Mouse (Mus musculus) embryonic fibroblast, embryonic 13.5 days (primary cell): ENCODE measurements around the gene Lhx8. TPM values are rescaled to one million over a fixed set of nuclear protein-coding genes. Genes with fewer than 3 reads are reported as not detected.
A peak's percentile ranks its signal among the peaks of the same experiment; 100 is the strongest.

Source experiments
- H3K27ac ChIP-seq: 2 replicates; pipeline ENCODE4 v1.5.1; 2012; ENCODE audit warnings: low read length, control low read depth, inconsistent platforms; ENCODE audit not compliant: insufficient read depth
- H3K4me1 ChIP-seq: 2 replicates; pipeline ENCODE4 v1.6.1; 2011; ENCODE audit warnings: low read length; ENCODE audit not compliant: control insufficient read depth, insufficient read depth
- H3K4me3 ChIP-seq: 2 replicates; pipeline ENCODE4 v1.5.1; 2011; ENCODE audit warnings: mild to moderate bottlenecking, control low read depth, low read length; ENCODE audit not compliant: insufficient read depth
- CTCF ChIP-seq: IDR thresholded peaks from 2 replicates; pipeline ENCODE4 v1.5.1; 2011; ENCODE audit warnings: mild to moderate bottlenecking, control low read depth, low read length, moderate library complexity, borderline replicate concordance; ENCODE audit not compliant: insufficient read depth
- POLR2A ChIP-seq: IDR thresholded peaks from 2 replicates; pipeline ENCODE4 v1.6.1; 2011; ENCODE audit warnings: low read depth, mild to moderate bottlenecking, control low read depth, low read length, moderate library complexity
- polyA plus RNA-seq: library from polyadenylated mRNA; stranded (reverse); fragments of >200 nt; gene quantifications from 2 replicates; pipeline ENCODE4 v1.2.4, GENCODE M21; 2011; ENCODE audit warnings: low read depth; ENCODE audit not compliant: missing spikeins, insufficient read length

The Lhx8 gene
- polyA plus RNA-seq = 2.0 and 7.8 TPM in 2 replicates

DNA sequence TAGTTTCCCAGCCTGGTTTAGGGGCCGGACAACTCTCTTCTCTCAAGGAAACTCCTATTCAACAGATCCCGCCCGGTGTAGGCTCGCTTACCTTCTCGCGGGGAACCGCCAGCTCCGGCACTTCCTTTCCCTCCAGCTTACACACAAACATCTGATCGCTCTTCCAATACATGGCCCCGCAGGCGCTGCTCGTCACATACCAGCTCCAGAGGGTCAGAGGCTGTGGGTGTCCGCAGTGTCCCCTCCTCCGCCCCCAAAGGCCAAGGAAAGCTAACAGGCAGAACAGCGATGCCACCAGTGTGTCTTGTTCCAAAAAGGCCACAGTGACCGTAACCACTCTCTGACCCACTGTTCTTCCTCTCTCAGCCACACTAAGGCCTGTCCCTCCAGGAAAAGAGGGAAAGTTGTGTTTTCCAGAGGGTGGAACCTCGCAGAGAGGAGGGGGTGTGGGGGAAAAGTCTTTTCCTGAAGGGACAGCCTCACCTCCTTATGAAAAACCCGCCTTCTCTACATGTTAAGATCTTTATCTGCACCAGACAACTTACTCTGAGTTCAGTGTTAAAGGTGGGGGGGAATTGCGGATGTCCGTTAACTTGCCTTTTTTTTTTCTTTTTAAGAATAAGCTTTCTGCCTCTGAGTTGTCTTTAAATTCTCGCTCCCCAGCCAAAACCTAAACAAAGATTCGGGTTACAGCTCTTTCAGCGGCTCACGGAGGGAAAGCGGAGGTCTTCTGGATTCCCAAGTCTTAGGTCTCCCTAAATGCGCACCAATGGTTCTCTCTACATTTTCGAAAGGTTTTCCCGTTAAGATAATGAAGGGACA lies at the start of gene Lhx8:
Lhx8 (minus strand) TSS at position 479 of the 822 bp plus-strand sequence.
- peak within 1 kb of the TSS; percentile 13 for H3K4me3 ChIP-seq
- TF ChIP-seq CTCF (no peak), POLR2A (no peak)
- no peaks in the 10 kb centered on the region for H3K4me1 ChIP-seq
- H3K27ac ChIP-seq = no peak within 1 kb of the TSS

DNA sequence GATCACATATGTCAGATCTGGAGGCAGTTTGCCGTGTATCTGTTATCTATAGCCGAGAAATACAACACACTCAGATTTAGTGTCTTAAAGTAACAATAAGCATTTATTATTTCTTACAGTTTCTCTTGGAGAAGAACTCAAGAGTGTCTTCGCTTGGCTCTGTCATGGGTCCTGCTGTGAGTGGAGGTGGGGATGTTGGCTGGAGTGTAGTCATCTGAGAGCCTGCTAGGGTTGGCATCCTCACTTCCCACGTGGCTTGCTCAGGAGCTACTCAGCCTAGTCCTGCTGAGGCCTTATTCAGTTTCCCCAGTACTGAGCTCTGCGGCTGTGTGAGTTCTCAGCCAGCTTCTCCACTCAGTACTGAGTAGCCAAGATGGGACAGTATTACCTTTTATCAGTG lies 43.1 kb upstream of the Lhx8 start:
- H3K4me1 ChIP-seq = no peaks in the 10 kb centered on the region
- no peak overlapping the region for H3K4me3 ChIP-seq
- no peak overlapping the region for H3K27ac ChIP-seq
- TF ChIP-seq POLR2A (no peak), CTCF (no peak)

DNA sequence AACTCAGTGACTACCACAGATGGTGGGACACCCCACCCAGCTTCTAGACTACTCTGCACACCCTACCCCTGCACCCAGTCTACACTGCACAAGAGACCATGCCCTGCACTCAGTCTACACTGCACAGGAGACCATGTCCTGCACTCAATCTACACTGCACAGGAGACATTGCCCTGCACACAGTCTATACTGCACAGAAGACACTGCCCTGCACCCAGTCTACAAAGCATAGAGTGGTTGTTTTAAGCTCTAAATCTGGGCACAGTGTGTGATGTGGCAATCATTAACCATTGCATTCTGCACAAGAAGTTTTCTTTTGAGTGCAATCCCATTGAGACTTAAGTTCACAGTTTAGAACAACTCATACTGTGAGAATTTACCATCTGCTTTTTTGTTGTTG lies 42.2 kb upstream of the Lhx8 start:
- Histone ChIP-seq H3K27ac (no peak overlapping the region), H3K4me1 (no peaks in the 10 kb centered on the region), H3K4me3 (no peak overlapping the region)
- TF ChIP-seq CTCF (no peak), POLR2A (no peak)

DNA sequence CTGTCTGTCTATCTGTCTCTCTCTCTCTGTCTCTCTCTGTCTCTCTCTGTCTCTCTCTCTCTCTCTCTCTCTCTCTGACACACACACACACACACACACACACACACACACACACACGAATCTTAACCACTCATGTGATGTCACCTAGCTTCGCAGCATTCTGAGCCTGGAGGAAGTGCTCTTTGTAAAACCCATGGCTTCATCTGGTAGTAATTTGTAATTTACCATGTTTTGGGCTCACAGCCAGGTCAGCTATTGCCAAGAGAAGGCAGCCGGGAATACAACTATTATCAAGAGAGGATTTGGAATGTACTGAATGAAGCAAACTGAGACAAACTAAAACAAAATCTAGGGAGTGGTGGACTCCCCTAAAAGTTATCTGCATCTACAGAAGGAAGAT lies 36.9 kb upstream of the Lhx8 start:
- H3K4me3 ChIP-seq = no peak overlapping the region
- TF ChIP-seq CTCF (no peak), POLR2A (no peak)
- H3K27ac ChIP-seq = no peak overlapping the region
- H3K4me1 ChIP-seq = no peaks in the 10 kb centered on the region

DNA sequence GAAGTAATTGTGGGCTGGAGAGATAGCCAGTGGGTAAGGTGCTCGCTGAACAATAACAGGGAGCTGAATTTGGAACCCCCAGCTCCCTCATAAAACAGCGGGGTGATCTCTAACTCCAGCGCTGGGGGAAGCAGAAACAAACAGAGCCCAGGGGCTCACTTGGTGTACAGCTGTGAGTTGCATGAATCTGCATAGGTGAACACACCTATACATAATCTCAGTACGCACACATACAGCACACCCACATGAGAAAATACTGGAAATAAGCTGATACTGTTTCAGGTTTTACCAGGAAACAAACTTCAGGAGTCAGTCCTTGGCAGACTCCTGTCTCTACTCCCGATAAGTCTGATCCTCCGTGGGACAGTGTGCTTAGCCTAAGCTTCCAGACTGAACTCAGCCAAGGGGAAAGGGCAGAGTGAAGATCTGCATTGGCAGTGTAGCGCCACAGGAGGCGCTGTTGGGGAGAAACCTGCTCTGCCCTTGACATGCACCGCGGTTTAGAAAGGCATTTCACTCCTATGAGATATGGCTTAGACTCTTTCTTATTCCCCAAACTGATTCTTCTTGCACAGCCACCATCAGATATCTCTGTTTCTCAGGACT lies 34.2 kb upstream of the Lhx8 start:
- Histone ChIP-seq H3K4me1 (no peaks in the 10 kb centered on the region), H3K4me3 (no peak overlapping the region), H3K27ac (no peak overlapping the region)
- TF ChIP-seq CTCF (peak; percentile 55; the same call in 1 of the 2 replicates), POLR2A (no peak)

DNA sequence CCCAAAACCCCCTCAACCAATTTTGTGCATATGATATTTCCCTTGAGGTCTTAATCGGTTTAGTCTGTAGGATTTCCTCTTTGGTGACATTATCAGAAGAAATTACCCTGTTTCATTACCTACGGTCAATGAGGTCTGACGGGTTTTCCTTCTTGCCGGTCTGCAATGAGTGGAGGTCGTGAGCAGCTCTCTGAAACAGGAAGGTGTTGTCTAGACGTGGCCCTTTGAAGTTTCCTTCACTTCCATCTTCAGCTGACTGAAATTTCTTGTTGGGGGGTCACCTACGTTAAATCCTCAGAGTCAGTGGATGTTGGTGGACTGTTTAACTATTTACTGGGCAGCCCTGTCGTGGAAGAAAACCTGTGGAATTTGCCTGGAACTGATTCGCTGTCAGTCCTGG lies 33.0 kb upstream of the Lhx8 start:
- Histone ChIP-seq H3K27ac (no peak overlapping the region), H3K4me1 (no peaks in the 10 kb centered on the region), H3K4me3 (no peak overlapping the region)
- TF ChIP-seq POLR2A (no peak), CTCF (no peak)

DNA sequence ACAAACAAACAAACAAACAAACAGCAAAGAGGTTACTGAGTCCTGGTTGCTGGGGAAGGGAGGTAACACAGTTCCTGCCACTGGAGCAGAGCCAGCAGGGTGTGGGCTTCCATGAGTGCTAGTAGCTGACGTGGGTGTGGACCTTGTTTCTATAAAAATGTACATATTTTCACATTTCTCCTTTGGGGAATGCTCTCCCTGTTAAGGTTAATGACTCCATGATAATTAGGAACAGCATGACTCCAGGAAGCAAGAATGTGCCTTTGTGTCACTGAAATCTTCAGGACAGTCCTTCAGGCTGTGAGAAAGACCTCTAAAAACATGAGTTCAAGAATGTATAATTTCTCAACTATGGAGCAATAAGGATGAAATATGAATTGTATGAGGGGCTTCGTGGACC lies 28.8 kb upstream of the Lhx8 start:
- H3K27ac ChIP-seq = no peak overlapping the region
- TF ChIP-seq CTCF (no peak), POLR2A (no peak)
- H3K4me1 ChIP-seq = no peaks in the 10 kb centered on the region
- H3K4me3 ChIP-seq = no peak overlapping the region

DNA sequence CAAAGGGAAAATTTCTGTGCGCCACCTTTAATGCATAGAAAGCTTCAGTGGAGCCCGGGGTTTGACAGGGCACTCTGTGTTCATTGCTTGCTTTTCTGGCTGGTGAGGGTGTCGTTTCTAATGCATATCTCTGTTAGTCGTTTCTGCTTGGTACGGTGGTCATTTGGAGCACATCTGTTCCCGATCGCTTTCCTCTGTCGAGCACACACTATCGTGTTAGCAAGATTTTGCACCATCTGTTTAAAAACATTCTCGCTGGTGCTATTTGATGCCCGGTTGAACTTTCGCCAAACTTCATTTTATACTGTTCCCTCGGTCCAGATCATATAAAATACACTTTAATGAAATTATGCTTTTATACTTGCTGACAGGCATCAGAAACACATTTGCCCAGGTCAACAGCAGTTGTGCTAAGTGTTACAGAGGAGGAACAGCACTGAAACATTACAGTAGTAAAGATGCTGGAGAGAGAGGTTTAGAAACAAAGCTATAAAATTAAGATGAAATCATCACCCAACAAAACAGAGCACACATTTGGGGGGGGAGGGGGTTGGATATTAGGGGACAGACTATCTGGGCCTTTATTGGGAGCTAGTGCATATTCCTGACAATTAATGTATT lies 9.9 kb upstream of the Lhx8 start:
- H3K27ac ChIP-seq = no peak overlapping the region
- no peaks in the 10 kb centered on the region for H3K4me1 ChIP-seq
- TF ChIP-seq POLR2A (no peak), CTCF (no peak)
- no peak overlapping the region for H3K4me3 ChIP-seq

DNA sequence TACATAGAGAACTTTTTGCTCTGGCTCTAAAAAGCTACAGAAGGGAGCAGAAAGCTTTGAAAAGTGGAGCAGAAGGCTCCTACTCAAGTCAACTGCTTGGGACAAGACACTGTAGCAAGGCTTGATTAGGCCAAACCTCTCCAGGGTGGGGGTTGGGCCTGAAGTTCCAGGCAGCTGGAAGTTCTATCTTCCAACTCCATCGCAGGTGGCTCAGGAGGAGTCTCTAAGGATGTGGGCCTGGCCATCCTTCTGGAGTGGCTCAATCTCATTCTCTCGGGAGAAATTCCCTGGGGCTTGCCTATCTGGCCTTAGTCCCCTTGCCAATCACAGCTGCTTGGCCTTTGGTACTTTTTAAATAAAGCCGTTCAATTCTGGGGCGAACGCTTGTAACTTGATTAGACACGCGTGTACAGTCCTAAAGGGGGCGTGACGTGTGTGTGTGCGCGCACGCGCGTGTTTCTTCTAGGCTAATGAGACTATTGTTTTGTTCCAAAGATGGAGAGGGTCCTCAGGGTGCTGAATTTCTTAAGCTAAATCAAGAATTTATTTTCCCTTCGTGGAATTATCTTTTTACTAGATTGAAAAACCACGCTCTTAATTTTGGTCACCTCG lies 9.3 kb upstream of the Lhx8 start:
- H3K4me3 ChIP-seq = no peak overlapping the region
- no peak overlapping the region for H3K27ac ChIP-seq
- TF ChIP-seq POLR2A = no peak
- no peak for TF ChIP-seq CTCF
- no peaks in the 10 kb centered on the region for H3K4me1 ChIP-seq

GRCm38 (mm10) chr3:154334806-154335205 lies 4.3 kb upstream of the Lhx8 start:
- no peak overlapping the region for H3K4me3 ChIP-seq
- TF ChIP-seq POLR2A (no peak), CTCF (no peak)
- no peak overlapping the region for H3K27ac ChIP-seq
- H3K4me1 ChIP-seq = no peaks in the 10 kb centered on the region
